Mouse (Mus musculus) embryo, embryonic 10.5 days (tissue): ENCODE data around the gene Trpc4ap.
"Not testable (repeated sequence)": the region's sequence is repeated elsewhere in the genome, so short reads cannot be mapped to it uniquely, and the experiment has no call there.

ENCODE experiments used
- DNase-seq: peaks from one replicate; pipeline ENCODE4 v3.0.0-alpha.2; 2015; ENCODE audit warnings: low spot score

The Trpc4ap gene

DNA sequence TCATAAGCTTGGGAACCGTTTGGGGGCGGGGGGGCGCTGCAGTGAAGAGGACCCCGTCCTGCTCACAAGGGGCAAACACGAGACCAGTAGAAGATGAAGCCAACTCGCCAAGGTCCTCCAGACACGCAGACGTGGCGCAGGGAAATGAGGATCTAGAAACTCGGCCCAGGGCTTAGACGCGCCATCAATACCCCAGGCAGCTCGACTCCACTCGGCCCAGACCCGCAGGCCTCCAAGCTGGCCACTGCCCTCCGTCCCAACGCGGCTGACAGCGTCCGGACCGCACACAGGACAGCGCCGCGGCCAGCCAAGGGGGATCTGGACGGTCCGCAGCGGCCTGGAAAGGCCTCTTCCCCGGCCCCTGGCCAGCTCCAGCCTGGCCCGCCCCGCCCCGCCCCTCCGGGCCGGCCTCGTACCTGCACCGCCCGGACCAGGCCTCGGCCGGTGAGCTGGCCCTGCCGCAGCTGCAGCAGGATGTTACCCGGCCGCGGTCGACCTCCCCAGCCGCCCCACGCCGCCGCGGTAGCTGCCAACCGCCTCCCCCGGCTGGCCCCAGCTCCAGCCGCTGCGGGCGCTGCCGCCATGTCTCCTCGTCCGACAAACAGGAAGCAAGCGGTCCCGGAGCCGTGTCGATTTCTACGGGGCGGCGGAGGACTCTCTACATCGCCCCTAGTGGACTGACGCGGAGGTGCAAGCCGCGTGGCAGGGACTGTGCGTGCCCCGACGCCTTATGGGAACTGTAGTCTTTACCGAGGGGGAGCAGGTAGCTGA is at the start of gene Trpc4ap:
Gene Trpc4ap (minus strand): TSS at position 662 of the 771 bp plus-strand sequence.
- peak; percentile 97 for DNase-seq

GRCm38 (mm10) chr2:155737803-155738202 is 45.6 kb upstream of the Trpc4ap start:
- no peak for DNase-seq

DNA sequence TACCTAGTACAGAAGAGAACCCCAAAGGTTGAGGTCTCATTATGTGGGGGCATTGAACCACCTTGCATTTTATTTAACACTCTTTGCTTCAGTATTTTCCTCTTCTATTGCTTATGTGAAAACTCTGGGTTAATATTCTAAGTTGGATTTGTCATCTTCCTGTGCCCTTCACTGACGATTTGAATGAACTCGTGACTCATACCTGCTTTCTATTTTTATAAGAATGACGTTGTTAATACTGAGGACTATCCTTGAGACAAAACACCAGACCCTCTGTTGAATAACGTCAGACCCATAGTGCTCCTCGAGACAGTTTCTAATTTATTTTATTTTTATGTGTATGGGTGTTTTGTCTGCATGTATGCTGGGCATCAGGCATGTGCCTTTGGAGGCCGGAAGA is 44.8 kb upstream of the Trpc4ap start:
- no peak for DNase-seq

DNA sequence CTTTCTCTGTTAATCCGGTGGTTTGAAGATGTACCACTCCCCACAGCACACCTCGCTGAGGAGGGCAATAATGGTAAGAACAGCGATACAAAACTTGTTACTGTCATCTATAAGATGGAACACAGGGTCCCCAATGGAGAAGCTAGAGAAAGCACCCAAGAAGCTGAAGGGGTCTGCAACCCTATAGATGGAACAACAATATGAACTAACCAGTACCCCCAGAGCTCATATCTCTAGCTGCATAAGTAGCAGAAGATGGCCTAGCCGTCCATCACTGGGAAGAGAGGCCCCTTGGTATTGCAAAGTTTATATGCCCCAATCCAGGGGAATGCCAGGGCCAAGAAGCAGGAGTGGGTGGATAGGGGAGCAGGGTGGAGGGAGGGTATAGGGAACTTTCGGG is 43.6 kb upstream of the Trpc4ap start, which contains the start of gene Gm17581:
Gene Gm17581 (minus strand): TSS at position 101 of the 400 bp plus-strand sequence.
- DNase-seq, result not testable (repeated sequence)

- no peak for DNase-seq
Measured at GRCm38 (mm10) chr2:155735080-155735479, 42.9 kb upstream of the Trpc4ap start.

DNA sequence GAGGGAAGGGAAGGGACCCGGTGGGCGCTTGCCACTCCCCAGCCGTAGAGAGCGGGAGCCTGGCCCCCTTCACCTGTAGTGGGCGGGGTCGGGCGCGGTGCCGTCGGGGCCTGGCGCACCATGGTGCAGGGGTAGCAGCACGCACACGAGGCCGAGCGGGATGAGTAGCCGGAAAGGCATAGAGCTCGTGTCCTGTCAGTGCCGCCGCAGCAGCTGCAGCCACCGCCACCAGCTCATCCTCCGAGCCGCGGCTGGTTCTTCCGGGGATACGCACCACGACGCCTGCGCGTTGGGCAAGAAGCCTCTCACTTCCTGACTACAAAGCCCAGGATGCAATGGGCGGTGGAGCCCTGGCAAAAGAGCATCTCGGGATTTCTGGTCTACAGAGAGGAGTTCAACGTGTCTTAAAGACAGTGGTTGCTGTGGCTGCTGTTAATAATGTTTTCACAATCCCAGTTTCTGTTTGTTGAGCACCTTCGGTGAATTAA is 37.0 kb upstream of the Trpc4ap start, which contains the start of gene Edem2:
Gene Edem2 (minus strand): TSS at position 318 of the 488 bp plus-strand sequence.
- peak; percentile 96 for DNase-seq

GRCm38 (mm10) chr2:155728742-155729141 is 36.6 kb upstream of the Trpc4ap start:
- DNase-seq, result no peak

DNA sequence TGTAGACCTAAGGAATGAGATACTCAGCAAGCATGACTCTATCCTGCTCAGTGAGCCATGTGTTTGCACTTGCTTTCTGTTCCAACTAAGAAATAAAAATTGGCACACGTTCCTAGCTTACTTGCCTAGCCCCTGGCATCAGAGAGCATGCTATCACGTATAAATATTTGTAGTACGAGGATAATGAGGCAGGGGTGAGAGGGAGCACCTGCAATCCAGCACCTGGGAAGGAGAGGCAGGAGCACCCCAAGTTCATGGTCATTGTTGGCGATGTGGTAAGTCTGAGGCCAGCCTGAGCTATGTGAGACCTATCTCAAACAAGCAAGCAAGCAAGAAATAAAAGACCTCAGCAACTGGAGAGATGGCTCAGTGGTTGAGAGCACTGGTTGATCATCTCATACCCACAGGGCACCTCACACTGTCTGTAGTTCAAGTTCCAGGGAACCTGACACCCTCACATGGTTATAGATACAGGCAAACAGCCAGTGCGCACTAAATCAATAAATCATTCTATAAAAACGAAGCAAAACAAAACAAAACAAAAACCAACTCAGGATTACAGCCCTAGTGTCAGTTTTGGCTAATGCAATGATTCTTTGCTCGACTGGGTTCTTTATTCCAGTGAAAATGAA is 35.7 kb upstream of the Trpc4ap start:
- no peak for DNase-seq

DNA sequence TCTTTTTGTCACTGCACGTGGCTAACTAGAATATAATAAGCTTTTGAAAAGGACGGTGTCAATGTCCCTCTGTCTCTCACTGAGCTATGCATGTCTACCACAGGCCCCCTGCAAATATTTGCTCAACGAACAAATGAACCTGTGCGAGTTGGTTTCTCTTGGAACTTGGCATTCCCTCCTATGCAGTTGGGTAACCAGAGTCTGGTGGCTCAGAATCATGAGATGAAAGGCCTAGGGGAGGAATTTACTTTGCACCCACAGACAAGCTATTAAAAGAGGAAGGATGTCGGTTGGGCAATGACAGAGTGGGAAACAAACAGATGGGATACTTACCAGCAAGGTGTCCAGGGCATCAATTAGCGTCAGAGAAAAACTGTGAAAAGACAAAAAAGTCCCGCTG is 34.1 kb upstream of the Trpc4ap start:
- DNase-seq, result no peak

DNA sequence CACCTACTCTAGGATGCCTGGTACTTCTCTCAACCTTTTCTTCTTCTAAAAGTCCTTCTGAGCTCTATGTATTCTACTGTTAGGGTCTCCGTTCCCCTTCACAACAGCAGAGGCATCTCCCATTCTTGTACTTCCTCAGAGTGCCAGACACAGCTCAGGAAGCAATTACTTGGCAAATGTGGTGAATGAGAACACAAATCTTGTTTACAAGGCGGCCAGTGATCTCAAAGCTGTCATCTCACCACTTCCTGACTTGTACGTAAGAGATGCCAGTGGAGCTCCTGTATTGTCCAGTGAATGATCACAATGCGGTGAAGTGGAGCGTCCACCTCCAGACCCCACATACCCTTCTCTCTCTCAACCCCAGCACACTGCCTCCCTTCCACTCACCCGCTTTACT is 32.3 kb upstream of the Trpc4ap start:
- no peak for DNase-seq

GRCm38 (mm10) chr2:155724036-155724435 is 31.9 kb upstream of the Trpc4ap start:
- DNase-seq, result no peak

GRCm38 (mm10) chr2:155720585-155720984 is 28.4 kb upstream of the Trpc4ap start:
- DNase-seq, result no peak

- DNase-seq, result no peak
Measured at GRCm38 (mm10) chr2:155717082-155717990, 25.2 kb upstream of the Trpc4ap start.

DNA sequence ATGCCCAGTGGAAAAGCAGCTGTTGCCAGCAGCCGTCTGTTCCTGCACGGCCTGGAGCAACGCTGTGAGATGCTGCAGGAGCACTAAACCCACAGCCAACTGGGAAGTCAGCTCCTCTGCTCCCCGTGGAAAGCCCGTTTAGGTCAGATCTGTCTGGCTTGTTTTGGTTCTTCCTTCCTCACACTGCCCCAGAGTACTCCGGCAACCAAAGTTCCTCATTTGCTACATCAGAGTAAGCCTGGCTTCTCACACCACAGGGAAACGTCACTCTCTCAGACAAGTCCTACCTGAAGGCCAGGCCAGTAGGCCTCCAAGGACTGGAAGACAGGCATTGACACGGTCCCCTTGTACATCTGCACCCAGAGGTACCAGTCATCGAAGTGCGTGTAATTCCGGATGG is 18.4 kb upstream of the Trpc4ap start:
- DNase-seq, result no peak

- no peak for DNase-seq
Measured at GRCm38 (mm10) chr2:155707251-155707650, 15.1 kb upstream of the Trpc4ap start.

DNA sequence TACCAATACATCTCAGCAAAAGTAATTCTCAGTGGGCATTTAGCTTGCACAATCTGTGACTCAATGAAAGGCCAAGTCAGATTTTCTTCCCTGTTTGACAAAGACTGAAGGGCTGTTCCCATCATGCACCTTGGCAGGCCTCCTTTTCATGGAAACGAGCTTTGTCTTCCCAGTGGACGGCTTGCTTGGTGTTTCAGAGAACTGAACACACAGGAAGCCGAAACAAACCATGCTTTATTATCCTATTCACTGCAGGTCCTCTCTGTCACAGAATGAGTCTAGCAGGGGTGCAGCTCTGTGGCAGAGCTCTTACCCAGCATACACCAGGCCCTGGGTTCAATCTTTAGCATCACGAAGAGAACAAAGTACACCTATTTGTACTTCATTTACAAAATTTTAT is 11.4 kb upstream of the Trpc4ap start:
- peak; percentile 75 for DNase-seq

DNA sequence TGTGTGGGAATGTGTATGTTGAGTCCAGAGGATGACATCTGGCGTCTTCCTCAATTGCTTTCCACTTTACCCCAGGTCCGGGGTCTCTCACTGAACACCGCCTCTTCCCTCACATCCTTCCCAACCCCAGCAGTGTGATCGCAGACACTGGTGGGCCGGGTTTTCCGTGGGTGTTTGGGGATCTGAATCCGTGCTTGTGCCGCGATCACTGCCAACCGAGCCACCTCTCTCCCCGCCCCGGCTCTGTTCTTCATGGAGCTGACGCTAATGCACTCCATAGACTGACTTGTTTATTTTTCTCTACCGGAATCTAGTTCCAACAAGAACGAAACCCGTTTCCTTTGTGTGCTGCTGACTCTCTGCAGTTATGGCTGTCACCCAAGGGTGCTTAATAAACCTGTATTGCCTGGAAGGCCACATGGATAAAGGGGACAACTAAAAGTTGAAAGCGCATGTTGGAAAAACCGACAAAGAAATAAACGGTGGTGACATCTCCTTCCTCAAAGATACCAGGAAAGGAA is 9.3 kb upstream of the Trpc4ap start:
- no peak for DNase-seq

GRCm38 (mm10) chr2:155698443-155698842 is 6.3 kb upstream of the Trpc4ap start:
- not testable (repeated sequence) for DNase-seq

- no peak for DNase-seq
Measured at GRCm38 (mm10) chr2:155696851-155697250, 4.7 kb upstream of the Trpc4ap start.

DNA sequence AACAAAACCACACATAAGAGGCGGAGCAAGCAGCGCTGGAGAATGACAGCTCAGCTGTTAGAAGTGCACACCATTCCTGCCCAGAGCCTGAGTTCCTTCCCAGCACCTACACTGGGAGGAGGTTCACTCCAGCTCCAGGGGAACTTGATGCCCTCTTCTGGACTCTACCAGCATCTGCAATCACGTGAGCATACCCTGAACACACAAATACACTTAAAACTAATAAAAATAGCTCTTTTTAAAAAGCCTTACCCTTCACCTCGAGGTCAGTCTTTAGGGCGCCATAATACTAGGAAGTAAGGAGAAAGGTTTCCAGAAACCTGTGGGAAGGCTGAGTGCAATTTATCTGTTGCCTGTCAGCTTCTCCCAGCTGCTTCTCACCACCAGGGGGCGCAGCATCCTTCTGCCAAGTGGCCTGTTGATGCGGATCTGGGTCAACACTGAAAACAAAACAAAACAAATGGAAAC is 3.9 kb upstream of the Trpc4ap start:
- DNase-seq, result peak; percentile 86

DNA sequence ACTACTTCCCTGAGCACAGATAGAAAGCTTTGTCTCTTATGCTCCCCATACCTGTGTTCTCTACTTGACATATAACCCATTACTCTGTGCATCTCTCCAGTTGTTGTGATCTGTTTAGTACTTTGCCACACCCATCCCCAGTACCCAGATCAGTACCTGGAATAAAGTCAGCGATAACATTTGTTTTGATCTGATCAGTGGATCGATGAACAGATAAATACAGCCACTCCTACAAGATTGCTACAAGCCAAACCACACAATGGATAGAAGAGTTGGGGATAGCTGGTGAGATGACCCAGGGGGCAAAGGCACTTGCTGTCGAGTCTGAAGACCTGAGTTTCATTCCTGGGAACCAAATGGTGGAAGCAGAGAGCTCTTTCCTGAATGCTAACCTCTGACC is 3.1 kb upstream of the Trpc4ap start:
- DNase-seq, result no peak

DNA sequence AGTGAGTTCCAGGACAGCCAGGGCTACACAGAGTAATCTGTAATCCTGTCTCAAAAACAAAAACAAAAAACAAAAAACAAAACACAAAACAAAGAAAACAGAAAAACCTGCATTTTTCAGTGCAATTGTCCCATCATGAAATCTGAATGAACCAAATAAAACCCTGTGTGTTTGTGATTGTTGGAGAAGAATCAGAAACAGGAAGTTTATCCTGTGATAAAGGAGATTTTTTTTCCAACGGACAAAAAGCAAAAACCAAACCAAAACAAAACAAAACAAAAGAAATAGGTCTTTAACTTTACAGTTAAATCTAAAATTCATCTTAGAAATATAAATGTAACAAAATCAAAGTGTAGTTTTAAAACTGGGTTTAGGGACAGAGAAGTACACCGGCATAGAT is 2.4 kb upstream of the Trpc4ap start:
- DNase-seq, result no peak
